Mouse (Mus musculus): ENCODE results near the gene Ntrk2.
"Not testable (repeated sequence)": the region's sequence is repeated elsewhere in the genome, so short reads cannot be mapped to it uniquely, and the experiment has no call there.

The Ntrk2 gene

DNA sequence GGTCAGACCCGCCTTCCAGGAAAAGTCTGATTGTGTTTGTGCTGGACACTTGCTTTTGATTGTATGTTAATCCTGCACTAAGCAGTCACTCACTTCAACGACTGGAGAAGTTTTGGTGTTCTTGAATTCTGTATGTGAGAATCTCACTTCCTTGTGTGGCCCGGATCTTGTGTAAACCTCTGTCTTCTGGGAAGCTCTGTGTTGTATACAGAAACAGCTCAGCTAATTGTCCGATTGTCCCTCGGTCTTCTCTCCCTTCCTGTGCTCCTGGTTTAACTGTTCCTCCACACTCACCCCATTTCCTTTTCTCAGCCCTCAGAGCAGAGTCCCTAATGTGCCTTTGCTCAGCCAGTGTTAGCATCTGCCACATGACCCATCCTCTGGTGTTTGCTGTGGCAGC is 190.1 kb downstream of the Ntrk2 start:
- DNase-seq: no peak

DNA sequence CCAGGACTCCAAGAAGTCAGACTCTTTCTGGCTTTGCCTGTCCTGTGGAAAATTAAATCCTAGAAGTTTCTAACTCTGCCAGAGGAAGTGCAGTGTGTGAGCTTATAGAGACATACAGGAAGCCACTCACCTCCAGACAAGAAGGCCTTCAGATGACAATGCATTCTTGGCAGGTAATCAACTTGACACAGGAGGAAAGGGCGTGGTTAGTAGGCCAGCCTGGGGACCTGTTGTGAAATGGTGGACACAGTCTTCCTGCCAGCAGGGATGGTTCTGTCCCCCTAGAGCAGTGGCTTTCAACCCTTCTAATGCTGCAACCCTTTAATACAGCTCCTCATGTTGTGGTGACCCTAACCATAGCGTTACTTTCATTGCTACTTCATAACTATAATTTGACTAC is 191.4 kb downstream of the Ntrk2 start:
- DNase-seq: no peak

GRCm38 (mm10) chr13:58999373-59000053 is 193.1 kb downstream of the Ntrk2 start:
- DNase-seq: no peak

DNA sequence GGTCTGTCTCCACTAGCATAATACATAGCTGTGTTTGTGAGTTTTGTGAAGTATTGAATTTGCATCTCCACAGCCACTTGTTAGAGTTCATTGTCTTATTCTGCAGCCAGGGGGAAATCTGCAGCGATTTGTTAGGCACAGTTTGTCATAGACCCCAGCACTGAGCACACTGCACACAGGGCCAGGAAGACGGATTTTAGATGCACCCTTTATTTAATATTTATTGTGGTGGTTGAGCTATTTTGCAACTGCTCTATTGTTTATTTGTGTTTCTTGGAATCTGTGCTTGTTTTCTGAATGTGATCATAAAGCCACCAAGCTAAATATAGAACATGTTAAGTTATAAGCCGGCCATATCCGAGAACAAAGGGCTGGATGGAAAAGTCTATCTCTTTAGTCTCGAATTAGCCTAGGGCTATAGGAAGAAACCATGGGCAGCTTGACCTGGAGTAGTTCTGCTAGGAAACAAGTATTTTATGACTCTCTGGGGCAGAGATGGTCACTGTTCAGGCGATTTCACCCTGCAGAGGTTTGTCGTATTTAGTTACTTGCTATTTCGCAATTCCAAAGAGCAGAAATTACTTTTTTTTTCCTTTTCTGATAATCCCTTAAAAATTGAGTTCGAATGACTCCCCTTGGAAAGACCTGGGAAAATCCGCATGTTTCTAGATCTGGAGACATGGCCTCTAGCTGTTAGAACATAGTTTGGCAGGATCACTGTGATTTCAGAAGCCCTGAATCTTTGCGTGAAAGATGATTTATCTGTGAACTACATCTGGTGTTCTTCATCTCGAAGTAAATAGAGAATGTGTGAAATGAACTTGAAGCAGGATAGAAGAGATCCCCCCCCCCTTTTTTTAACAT is 196.8 kb downstream of the Ntrk2 start:
- DNase-seq: no peak

- DNase-seq: no peak
These were observed 197.4 kb downstream of the Ntrk2 start for GRCm38 (mm10) chr13:59003807-59004173.

DNA sequence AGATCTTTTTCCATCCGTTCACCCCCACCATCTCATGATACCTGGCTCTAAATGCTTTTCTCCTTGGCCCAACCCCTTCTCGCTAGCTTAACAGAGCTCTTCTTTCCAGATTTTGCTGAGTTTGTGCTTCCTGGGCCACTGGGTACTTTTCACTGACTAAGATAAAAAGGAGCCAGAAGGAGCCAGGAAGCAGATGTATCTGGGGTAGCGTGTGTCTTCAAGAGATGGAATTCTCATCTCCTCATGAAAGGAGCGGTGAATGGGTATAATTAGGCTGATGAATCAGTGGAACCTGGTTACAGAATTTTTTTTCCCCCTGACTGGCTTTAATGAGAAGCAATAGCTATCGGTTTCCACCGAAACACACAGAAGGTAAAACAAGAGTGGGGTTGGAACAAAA is 198.2 kb downstream of the Ntrk2 start:
- no peak for DNase-seq

DNA sequence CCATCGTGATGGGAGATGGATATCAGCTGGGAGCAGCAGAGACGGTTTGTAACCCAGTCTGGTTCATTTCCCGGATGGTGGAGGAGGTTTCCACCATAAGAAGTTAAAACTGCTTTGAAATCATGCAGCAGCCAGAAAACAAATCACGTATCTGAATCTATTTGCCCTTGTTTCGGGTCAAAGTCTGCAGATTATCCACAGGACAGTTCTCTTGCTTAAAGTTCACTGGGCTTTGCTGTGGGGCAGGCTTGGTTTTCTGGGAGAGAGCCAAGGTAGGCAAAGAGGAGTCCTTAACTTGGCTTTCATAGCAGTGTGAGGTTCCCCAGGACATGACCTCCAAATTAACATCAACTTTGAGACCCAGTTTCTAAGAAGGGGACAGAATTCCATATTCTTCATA is 203.5 kb downstream of the Ntrk2 start:
- no peak for DNase-seq

DNA sequence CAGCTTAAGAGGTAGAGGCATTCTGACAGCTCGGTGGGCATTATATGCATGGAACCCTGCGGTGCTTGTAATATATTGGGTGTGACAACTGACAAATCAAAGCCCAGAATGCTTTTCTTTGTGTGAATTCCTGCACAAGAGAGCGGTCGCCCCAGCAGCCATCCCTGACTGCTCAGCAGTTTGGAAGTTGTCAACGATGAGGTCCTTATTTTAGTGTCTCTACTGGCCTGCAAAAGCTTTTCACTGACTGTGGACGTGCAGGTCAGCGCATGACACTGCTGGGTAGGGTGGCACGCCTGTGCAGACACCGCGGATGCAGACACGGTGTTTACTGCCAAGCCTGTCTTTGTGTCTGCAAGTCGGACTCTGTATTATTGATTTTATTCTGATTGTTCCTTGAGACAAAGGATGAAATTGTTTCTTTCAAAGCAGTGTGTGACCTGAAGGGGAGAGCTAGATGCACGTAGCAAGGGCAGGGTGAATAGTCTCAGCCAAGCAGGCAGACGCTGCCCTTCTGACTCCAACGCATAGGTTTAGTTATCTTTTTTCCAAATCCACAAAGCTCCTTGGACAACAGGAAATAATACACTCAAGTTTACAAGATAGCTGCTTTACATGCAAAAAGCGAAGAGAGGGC is 204.6 kb downstream of the Ntrk2 start:
- DNase-seq: peak; percentile 42

DNA sequence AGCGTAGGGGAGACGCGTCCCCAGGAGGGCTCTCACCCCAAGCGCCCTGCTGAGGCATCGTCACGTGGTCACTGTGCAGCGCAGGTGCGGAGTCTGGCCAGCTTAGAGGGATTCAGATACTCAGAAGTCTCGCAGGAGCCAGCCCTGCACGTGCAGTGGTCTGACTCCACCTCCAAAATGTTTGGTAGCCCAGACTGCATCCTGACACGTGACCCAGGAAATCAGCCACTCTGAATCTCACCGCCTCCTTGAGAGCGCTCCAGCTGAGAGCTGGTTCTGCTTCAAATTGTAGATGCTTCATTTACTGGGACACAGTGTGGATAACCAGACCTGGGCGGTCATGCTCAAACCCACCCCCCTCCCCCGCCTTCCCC is 205.1 kb downstream of the Ntrk2 start:
- peak; percentile 88 for DNase-seq

DNA sequence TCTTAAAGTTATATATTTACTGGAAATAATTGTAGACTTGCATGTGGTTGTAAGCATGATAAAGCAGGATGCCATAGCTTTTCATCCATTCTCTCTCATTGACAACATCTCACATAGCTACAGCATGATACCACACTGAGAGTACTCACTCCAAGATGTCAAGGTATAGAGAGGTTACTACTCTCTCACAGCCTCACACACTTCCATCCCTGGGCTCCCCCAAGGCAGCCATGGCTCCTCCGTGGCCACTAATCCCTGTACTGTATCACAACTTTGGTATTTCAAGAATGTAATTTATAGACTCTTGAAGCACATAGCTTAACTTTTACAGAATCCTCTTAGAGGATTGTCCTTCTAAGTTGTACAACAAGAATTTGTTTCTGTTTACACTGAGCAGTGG is 209.0 kb downstream of the Ntrk2 start:
- DNase-seq: no peak

GRCm38 (mm10) chr13:59017121-59017520 is 210.8 kb downstream of the Ntrk2 start:
- no peak for DNase-seq

DNA sequence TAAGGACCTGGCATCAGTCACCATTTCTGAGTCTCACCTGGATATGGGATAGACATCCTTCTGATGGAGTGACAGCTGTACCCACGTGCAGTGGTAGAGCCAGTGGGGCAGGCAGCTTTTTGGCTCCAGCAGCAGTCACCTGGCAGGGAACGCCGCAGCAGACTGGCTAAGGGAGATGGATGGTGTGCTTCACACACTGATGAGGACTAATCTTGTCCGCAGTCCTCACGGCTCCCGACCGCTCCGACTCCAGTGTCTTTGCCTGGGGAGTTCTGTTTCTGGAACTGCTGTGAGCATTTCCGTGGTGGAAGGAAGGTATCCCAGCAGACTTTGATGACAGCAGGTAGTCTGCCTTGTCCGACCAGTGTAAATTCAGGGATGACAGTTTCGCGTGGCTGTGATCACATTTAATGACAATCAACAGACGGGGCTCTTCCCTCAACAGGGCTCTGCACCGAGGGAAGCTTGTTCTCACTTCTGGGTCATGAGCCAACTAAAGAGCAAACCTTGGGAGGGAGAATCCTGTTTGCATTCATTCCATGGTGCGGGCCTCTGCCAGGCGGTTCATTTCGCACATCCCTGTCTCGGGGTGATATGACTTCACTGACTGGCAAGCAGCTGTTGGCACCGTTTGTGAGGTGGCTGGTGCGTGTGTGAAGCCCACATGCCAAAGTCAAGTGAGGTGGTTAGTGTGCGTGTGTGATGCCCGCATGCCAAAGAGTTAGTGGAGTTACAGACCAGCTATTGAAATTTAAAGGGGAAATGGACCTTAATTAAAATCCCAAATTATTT is 216.1 kb downstream of the Ntrk2 start:
- DNase-seq: no peak

GRCm38 (mm10) chr13:59025653-59026052 is 219.3 kb downstream of the Ntrk2 start:
- DNase-seq: no peak

DNA sequence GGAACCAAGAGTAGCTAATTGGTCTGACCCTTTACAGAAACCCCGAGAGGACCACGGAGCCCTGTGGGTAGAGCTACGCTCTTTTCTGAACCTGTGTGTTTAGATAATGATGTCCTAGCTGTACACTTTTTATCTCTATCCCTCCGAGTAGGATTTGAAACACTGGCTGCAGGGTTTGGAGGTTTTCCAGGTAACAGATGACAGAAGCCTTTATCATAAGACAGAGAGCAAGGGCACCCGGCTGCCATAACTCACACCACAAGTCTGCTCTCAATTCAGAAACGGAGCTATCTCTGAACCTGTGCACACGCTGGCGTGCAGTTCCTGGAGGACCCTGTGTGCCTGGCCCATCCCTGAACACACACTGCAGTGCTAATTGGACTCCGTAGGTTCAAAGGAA is 221.1 kb downstream of the Ntrk2 start:
- DNase-seq: no peak

DNA sequence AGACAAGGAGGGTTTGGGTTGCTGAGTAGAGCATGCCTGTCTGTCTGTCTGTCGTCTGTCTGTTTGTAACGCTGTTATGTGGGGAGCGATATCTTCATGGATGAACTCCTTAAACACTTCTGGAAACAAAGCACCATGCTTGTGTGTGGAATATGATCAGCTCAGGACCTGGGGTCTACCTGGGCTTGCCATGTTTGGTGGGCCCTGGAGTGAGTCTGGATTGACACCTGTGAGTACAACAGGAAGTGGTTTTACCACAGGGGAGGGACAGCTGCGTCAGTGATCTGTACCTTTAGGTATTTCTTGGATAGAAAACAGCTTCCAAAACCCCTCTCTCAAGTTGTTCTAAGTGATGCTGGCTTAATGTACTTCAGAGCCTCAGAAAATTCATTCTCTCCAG is 222.2 kb downstream of the Ntrk2 start:
- DNase-seq: no peak

DNA sequence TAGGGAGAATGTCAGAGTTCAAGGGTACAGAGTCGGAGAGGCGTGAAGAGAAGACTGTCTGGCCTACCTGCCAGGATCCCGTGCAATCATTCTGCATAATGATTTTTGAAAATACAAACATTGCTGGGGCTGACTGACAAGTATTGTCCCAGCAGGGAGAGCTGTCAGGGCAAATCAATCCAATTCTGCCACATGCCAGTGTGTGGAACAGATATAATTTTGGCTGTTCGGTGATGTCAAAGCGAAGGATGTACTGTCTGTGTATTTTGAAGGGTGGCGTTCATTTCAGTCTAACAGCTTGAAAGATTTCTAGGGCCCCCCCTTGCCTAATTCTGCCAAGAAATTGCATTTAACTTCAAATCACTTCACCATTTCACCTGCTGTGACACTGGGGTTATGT is 224.2 kb downstream of the Ntrk2 start:
- DNase-seq: no peak

DNA sequence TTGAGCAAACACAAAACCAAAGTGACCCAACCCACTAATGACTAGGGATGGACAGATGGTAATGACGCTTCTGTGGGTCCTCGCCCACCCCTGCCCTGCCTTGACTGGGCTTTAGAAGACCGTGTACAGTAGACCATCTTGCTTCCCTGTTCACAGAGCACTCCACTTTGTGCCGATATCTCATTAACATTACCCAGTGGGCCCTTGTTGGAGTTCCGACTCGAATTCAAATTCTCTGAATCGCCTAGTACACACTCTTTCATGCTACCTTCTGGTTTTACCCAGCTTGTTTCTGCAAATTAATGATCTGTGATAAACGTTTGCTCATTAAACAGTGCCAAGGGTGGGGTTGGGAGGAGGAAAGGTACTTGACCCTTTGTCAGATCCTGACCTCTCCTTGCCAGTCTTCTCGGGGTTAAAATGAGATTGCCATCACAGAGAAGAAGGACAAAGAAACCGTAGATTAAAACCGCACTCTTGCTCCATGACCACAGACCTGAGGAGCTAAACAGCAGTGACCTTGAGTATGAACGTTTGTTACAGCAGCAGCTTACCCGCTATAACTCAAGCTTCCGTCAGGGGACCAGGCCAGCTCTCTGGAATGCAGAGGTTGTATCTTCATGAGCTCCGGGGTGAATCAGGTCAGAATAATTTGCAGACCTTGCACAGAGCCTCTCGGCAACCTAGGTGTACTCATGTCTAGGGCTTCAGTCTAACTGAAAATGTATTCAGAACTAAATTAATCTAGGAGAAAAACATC is 234.0 kb downstream of the Ntrk2 start:
- DNase-seq: peak; percentile 37

GRCm38 (mm10) chr13:59041013-59041764 is 234.8 kb downstream of the Ntrk2 start:
- DNase-seq: peak; percentile 88

DNA sequence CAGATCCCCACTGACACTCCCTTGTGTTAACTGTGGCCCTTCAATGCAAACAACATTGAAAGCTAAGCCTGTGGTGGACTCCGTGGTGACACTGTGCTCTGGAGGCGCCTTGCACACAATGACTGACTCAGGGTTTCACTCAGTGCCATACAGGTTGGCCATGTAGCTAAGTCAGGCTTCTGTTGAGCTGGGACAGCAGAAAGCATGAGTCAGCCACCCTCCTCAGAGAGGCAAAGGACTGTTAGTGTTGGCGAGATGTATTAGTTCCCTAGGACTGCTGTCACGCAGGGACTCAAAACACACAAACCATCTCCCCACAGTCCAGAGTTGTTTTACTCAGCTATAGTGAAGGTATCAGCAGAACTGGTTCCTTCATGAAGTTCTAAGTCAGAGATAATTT is 245.8 kb downstream of the Ntrk2 start:
- no peak for DNase-seq

- DNase-seq: not testable (repeated sequence)
These were observed 248.0 kb downstream of the Ntrk2 start for GRCm38 (mm10) chr13:59054331-59054730.

DNA sequence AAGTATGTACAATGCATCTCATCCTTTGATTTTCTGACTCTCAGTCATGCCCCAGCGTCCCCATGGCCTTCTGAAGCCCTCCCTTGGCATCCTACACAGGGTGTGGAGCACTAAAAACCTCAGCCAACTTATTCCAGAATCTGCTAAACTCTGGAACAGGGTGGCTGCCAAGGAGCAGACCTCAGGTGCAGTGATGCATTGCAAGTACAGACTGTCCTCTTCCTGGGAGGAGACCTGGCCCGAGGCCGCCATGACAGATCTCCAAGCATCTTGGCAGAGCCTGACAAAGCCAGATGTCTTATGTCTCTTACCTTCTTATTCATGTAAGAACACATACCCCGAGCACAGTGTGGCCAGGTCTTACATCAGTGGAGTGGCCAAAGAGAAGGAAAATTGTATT is 250.5 kb downstream of the Ntrk2 start:
- no peak for DNase-seq

DNA sequence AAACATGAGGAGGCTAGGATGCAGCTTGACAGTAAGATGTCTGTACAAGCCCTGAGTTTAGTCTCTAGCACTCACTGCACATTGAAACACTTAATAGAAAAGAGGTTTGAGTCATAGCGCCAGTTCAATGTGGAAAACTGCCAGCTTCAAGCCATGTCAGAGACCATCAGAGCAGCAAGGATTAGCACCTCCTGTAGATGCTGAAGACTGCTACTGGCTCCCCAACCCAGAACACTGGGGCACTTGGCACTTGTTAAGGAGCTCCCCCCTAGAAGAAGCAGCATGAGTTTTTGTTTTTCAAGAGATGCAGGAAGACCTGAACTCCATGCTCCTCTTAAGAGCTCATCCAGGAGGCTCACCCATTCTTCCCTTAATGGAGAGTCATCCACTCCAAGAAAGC is 251.5 kb downstream of the Ntrk2 start:
- DNase-seq: no peak
